Mouse (Mus musculus) heart, postnatal 0 days (tissue): ENCODE results near the gene G6pc. TPM values are rescaled to one million over a fixed set of nuclear protein-coding genes. Genes with fewer than 3 reads are reported as not detected.

Experiments used
- ATAC-seq: fragments of 200-750 bp; cut with Nextera tagmentation; 2 replicates; pipeline ENCODE4 v1.8.0; 2017; ENCODE audit warnings: low read depth, moderate number of reproducible peaks, moderate library complexity; ENCODE audit not compliant: insufficient read depth
- DNase-seq: peaks from one replicate; pipeline ENCODE4 v3.0.0-alpha.2; 2016; ENCODE audit warnings: low spot score
- H3K27ac ChIP-seq: fragments of 300-500 bp; sonication (generic); 2 replicates; pipeline ENCODE4 v1.5.1; 2014; ENCODE audit warnings: low read depth, mild to moderate bottlenecking
- H3K27me3 ChIP-seq: fragments of 300-500 bp; sonication (generic); 2 replicates; pipeline ENCODE4 v1.6.1; 2014; ENCODE audit warnings: low read length, mixed read lengths; ENCODE audit not compliant: control insufficient read depth, insufficient read depth
- H3K36me3 ChIP-seq: fragments of 300-500 bp; sonication (generic); replicated peaks from 2 replicates; pipeline ENCODE4 v1.6.1; 2014; ENCODE audit warnings: low read length, mixed read lengths; ENCODE audit not compliant: control insufficient read depth, insufficient read depth
- H3K4me1 ChIP-seq: fragments of 300-500 bp; sonication (generic); 2 replicates; pipeline ENCODE4 v1.6.1; 2014; ENCODE audit warnings: antibody characterized with exemption; ENCODE audit not compliant: control insufficient read depth, insufficient read depth
- H3K4me2 ChIP-seq: fragments of 300-500 bp; sonication (generic); 2 replicates; pipeline ENCODE4 v1.6.1; 2014; ENCODE audit warnings: low read depth, mild to moderate bottlenecking, low read length, moderate library complexity
- H3K4me3 ChIP-seq: fragments of 300-500 bp; sonication (generic); 2 replicates; pipeline ENCODE4 v1.5.1; 2014; ENCODE audit warnings: low read depth, low read length
- H3K9ac ChIP-seq: fragments of 300-500 bp; sonication (generic); replicated peaks from 2 replicates; pipeline ENCODE4 v1.6.1; 2014; ENCODE audit warnings: low read depth, low read length, mixed read lengths
- H3K9me3 ChIP-seq: fragments of 300-500 bp; sonication (generic); replicated peaks from 2 replicates; pipeline ENCODE4 v1.6.1; 2016; ENCODE audit warnings: low read length; ENCODE audit not compliant: control insufficient read depth
- CTCF ChIP-seq: IDR thresholded peaks from 2 replicates; pipeline ENCODE4 v1.5.1; 2016; ENCODE audit warnings: antibody characterized with exemption, control low read depth, low read depth
- EP300 ChIP-seq: IDR thresholded peaks from 2 replicates; pipeline ENCODE4 v1.6.1; 2016; ENCODE audit warnings: antibody characterized with exemption, low read depth
- WGBS: fragments of 180-500 bp; shearing (Covaris S2); extraction: QIAGEN DNeasy Blood & Tissue Kit; methylation state at CpG from one replicate; pipeline ENCODE4 v1.1.7; 2014; 5-methylcytosine and 5-hydroxymethylcytosine counted together
- polyA plus RNA-seq: library from polyadenylated mRNA; unstranded; fragments of >200 nt; fragmentation: Nextera tagmentation; extraction: Ambion mirVana; gene quantifications from 2 replicates; pipeline ENCODE4 v1.2.1, GENCODE M21; 2015
- total RNA-seq: library from RNA; depleted of rRNA; stranded (reverse); fragments of >200 nt; gene quantifications from 2 replicates; pipeline ENCODE4 v1.2.3, GENCODE M21; 2014; ENCODE audit warnings: low replicate concordance

G6pc gene
- total and polyA plus RNA-seq, 2 experiments from 2014 or later, result 0.05 TPM; not detected in 1

- no peak for TF ChIP-seq CTCF
- ATAC-seq, result no peak
- Histone ChIP-seq H3K27me3 (no peaks in the 10 kb centered on the region), H3K9me3 (no peaks in the 10 kb centered on the region), H3K27ac (no peak overlapping the region), H3K4me3 (no peak overlapping the region), H3K9ac (no peak overlapping the region), H3K36me3 (no peaks in the 10 kb centered on the region), H3K4me2 (no peak overlapping the region), H3K4me1 (no peaks in the 10 kb centered on the region)
- DNase-seq, result no peak
- WGBS, result 57% methylated on average over 11 of the region's 11 CpGs
These were observed 16.2 kb upstream of the G6pc start for GRCm38 (mm10) chr11:101351100-101351720.

GRCm38 (mm10) chr11:101351721-101352111, 15.6 kb upstream of the G6pc start:
- Histone ChIP-seq H3K27ac (no peak overlapping the region), H3K27me3 (no peaks in the 10 kb centered on the region), H3K9me3 (no peaks in the 10 kb centered on the region), H3K9ac (no peak overlapping the region), H3K36me3 (no peaks in the 10 kb centered on the region), H3K4me3 (no peak overlapping the region), H3K4me2 (no peak overlapping the region), H3K4me1 (no peaks in the 10 kb centered on the region)
- DNase-seq (no peak), ATAC-seq (no peak)
- TF ChIP-seq CTCF, result no peak
- no peak for TF ChIP-seq EP300
- 59% methylated on average over 3 of the region's 3 CpGs for WGBS

GRCm38 (mm10) chr11:101353436-101353835, 13.9 kb upstream of the G6pc start:
- H3K9me3 ChIP-seq, result no peaks in the 10 kb centered on the region
- H3K4me3 ChIP-seq, result no peak overlapping the region
- DNase-seq, result no peak
- H3K4me1 ChIP-seq, result no peaks in the 10 kb centered on the region
- no peaks in the 10 kb centered on the region for H3K27me3 ChIP-seq
- no peak overlapping the region for H3K4me2 ChIP-seq
- no peak for TF ChIP-seq EP300
- no peak for TF ChIP-seq CTCF
- no peak overlapping the region for H3K9ac ChIP-seq
- no peak overlapping the region for H3K27ac ChIP-seq
- H3K36me3 ChIP-seq, result no peaks in the 10 kb centered on the region
- no peak for ATAC-seq
- WGBS, result 89% methylated on average over 12 of the region's 12 CpGs

GRCm38 (mm10) chr11:101354438-101355010, 12.8 kb upstream of the G6pc start:
- DNase-seq, result no peak
- Histone ChIP-seq H3K27me3 (no peaks in the 10 kb centered on the region), H3K36me3 (no peaks in the 10 kb centered on the region), H3K27ac (no peak overlapping the region), H3K9ac (no peak overlapping the region), H3K4me2 (no peak overlapping the region), H3K4me3 (no peak overlapping the region), H3K4me1 (no peaks in the 10 kb centered on the region), H3K9me3 (no peaks in the 10 kb centered on the region)
- 76% methylated on average over 5 of the region's 5 CpGs for WGBS
- ATAC-seq, result no peak
- TF ChIP-seq CTCF, result no peak
- TF ChIP-seq EP300, result no peak

- Histone ChIP-seq H3K36me3 (no peaks in the 10 kb centered on the region), H3K9ac (no peak overlapping the region), H3K9me3 (no peaks in the 10 kb centered on the region), H3K4me2 (no peak overlapping the region), H3K27me3 (no peaks in the 10 kb centered on the region), H3K4me3 (no peak overlapping the region), H3K27ac (no peak overlapping the region), H3K4me1 (peaks cover 9% of the 10 kb centered on the region)
- DNase-seq (no peak), ATAC-seq (no peak)
- 81% methylated on average over 2 of the region's 2 CpGs for WGBS
- TF ChIP-seq EP300 (no peak), CTCF (no peak)
These were observed 11.4 kb upstream of the G6pc start for GRCm38 (mm10) chr11:101355916-101356315.

GRCm38 (mm10) chr11:101357505-101358182, 9.7 kb upstream of the G6pc start:
- WGBS, result 63% methylated on average over 3 of the region's 3 CpGs
- H3K4me2 ChIP-seq, result no peak overlapping the region
- DNase-seq (no peak), ATAC-seq (no peak)
- TF ChIP-seq EP300 (no peak), CTCF (no peak)
- no peak overlapping the region for H3K4me3 ChIP-seq
- H3K27ac ChIP-seq, result no peak overlapping the region
- H3K36me3 ChIP-seq, result no peaks in the 10 kb centered on the region
- H3K4me1 ChIP-seq, result peaks cover 13% of the 10 kb centered on the region
- H3K9me3 ChIP-seq, result no peaks in the 10 kb centered on the region
- H3K9ac ChIP-seq, result no peak overlapping the region
- no peaks in the 10 kb centered on the region for H3K27me3 ChIP-seq
